Mouse (Mus musculus): ENCODE results near the gene Gng12.
A peak's percentile ranks its signal among the peaks of the same experiment; 100 is the strongest.

DNA sequence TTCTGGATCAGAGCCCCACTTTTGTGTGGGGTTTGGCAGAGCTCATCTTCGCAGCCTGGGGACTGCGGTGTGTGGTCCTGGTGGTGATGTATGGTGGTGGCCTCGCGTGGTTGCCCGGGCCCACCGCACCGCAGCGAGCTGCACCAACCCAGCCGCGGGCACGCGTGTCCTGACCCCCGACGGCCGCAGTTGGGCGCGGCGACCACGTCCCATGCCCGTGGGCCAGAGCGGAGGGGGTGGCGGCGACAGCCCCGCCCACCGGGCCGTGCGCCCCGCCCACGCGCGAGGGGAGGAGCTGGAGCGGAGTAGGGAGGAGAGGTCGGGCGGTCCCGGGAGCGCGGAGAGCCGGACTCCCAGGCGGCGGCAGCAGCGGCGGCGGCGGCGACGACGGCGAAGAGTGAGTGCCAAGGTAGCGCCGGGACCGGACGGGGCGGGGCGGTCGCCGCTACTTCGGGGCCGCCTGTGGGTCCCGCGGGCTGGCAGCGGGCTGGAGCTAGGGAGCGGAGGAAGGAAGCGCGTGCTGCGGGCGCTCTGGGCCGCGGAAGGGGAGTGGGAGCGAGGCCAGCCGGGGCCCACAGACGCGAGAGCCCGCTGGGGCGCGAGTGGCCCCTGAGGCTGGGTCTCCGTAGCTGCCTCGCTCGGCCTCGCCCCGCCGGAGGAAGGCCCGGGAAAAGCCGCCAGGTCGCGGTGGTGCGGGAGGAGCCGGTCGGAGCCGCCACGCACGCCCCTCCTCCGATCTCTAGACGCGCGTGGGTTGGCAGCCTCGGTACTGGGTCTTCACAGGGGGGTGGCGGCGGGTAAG, at the start of gene Gng12:
- TF ChIP-seq CTCF (IDR thresholded peaks at IDR 0.05): peak; percentile 38
- no peak for TF ChIP-seq EP300 (IDR thresholded peaks at IDR 0.05)
